Mouse (Mus musculus): Measurements from ENCODE around the gene Thop1. TPM values are rescaled to one million over a fixed set of nuclear protein-coding genes. Genes with fewer than 3 reads are reported as not detected.

The Thop1 gene
- polyA plus RNA-seq, 1 experiment from 2014 or later = 53.8 TPM

GRCm38 (mm10) chr10:81122889-81123288, 53.1 kb downstream of the Thop1 start:
- no peaks in the 10 kb centered on the region for H3K9me3 ChIP-seq (ENCODE audit: control insufficient read depth, low read length)
- ATAC-seq = no peak
- 56% methylated on average over 2 of the region's 2 CpGs for WGBS
- no peak overlapping the region for H3K4me2 ChIP-seq (ENCODE audit: low read depth, low read length)
- no peak overlapping the region for H3K27ac ChIP-seq (ENCODE audit: low read length)
- no peak overlapping the region for H3K9ac ChIP-seq (ENCODE audit: low read depth, low read length)
- H3K4me1 ChIP-seq (ENCODE audit: control insufficient read depth, insufficient read depth, low read length) = peaks cover 3% of the 10 kb centered on the region; the same call in 1 of the 2 replicates
- H3K27me3 ChIP-seq (replicated peaks; ENCODE audit: control insufficient read depth, insufficient read depth, low read length) = no peaks in the 10 kb centered on the region
- H3K36me3 ChIP-seq (ENCODE audit: control insufficient read depth, insufficient read depth, low read length) = peaks cover 38% of the 10 kb centered on the region
- no peak overlapping the region for H3K4me3 ChIP-seq (ENCODE audit: low read length)

GRCm38 (mm10) chr10:81123500-81123899, 53.7 kb downstream of the Thop1 start:
- ATAC-seq = no peak
- no peak overlapping the region for H3K4me2 ChIP-seq (ENCODE audit: low read depth, low read length)
- peaks cover 35% of the 10 kb centered on the region for H3K36me3 ChIP-seq (ENCODE audit: control insufficient read depth, insufficient read depth, low read length)
- no peaks in the 10 kb centered on the region for H3K27me3 ChIP-seq (replicated peaks; ENCODE audit: control insufficient read depth, insufficient read depth, low read length)
- H3K4me3 ChIP-seq (ENCODE audit: low read length) = no peak overlapping the region
- no peak overlapping the region for H3K27ac ChIP-seq (ENCODE audit: low read length)
- no peaks in the 10 kb centered on the region for H3K9me3 ChIP-seq (ENCODE audit: control insufficient read depth, low read length)
- WGBS = 81% methylated on average over 11 of the region's 11 CpGs
- H3K4me1 ChIP-seq (ENCODE audit: control insufficient read depth, insufficient read depth, low read length) = peaks cover 9% of the 10 kb centered on the region; the same call in 1 of the 2 replicates
- no peak overlapping the region for H3K9ac ChIP-seq (ENCODE audit: low read depth, low read length)

Small RNA genes lying within 50 kb of the gene (microRNA-seq; reads per million reads assigned to microRNA genes)
- gene Mir5615-1 (not detected), gene Mir5615-2 (not detected)

Other genes with a start within 250 kb of the Thop1 start
- gene Oaz1, start 243.4 kb upstream of the Thop1 start, polyA plus RNA-seq (2015; fragmentation: Nextera tagmentation; extraction: Ambion mirVana) = 1,610 and 1,714 TPM in 2 replicates
- 0.07 and 0.10 TPM in 2 replicates for gene Lingo3, start 226.0 kb upstream of the Thop1 start, polyA plus RNA-seq (2015; fragmentation: Nextera tagmentation; extraction: Ambion mirVana)
- 198 and 240 TPM in 2 replicates for gene Lsm7, start 214.8 kb upstream of the Thop1 start, polyA plus RNA-seq (2015; fragmentation: Nextera tagmentation; extraction: Ambion mirVana)
- 36.2 and 36.6 TPM in 2 replicates for gene Sppl2b, start 214.8 kb upstream of the Thop1 start, polyA plus RNA-seq (2015; fragmentation: Nextera tagmentation; extraction: Ambion mirVana)
- 0.06 TPM in 1 of 2 replicates, not detected in the other for gene Tmprss9, start 198.2 kb upstream of the Thop1 start, polyA plus RNA-seq (2015; fragmentation: Nextera tagmentation; extraction: Ambion mirVana)
- gene Timm13, start 169.1 kb upstream of the Thop1 start, polyA plus RNA-seq (2015; fragmentation: Nextera tagmentation; extraction: Ambion mirVana) = 390 and 410 TPM in 2 replicates
- gene Lmnb2, start 151.8 kb upstream of the Thop1 start, polyA plus RNA-seq (2015; fragmentation: Nextera tagmentation; extraction: Ambion mirVana) = 38.6 and 41.0 TPM in 2 replicates
- gene Gadd45b, start 140.0 kb upstream of the Thop1 start, polyA plus RNA-seq (2015; fragmentation: Nextera tagmentation; extraction: Ambion mirVana) = 26.5 and 29.1 TPM in 2 replicates
- gene Gng7, start 55.1 kb upstream of the Thop1 start, polyA plus RNA-seq (2015; fragmentation: Nextera tagmentation; extraction: Ambion mirVana) = 3.6 and 4.0 TPM in 2 replicates
- gene Diras1, start 44.4 kb upstream of the Thop1 start, polyA plus RNA-seq (2015; fragmentation: Nextera tagmentation; extraction: Ambion mirVana) = 0.61 and 0.92 TPM in 2 replicates
- gene Slc39a3, start 32.6 kb upstream of the Thop1 start, polyA plus RNA-seq (2015; fragmentation: Nextera tagmentation; extraction: Ambion mirVana) = 18.1 and 18.9 TPM in 2 replicates
- 204 TPM in 2 replicates for gene Sgta, start 9.9 kb upstream of the Thop1 start, polyA plus RNA-seq (2015; fragmentation: Nextera tagmentation; extraction: Ambion mirVana)
- gene Creb3l3, start 28.8 kb downstream of the Thop1 start, polyA plus RNA-seq (2015; fragmentation: Nextera tagmentation; extraction: Ambion mirVana) = 123 and 180 TPM in 2 replicates
- gene Map2k2, start 35.9 kb downstream of the Thop1 start, polyA plus RNA-seq (2015; fragmentation: Nextera tagmentation; extraction: Ambion mirVana) = 214 and 225 TPM in 2 replicates
- 46.2 and 47.4 TPM in 2 replicates for gene Zbtb7a, start 65.2 kb downstream of the Thop1 start, polyA plus RNA-seq (2015; fragmentation: Nextera tagmentation; extraction: Ambion mirVana)
- 52.5 and 54.4 TPM in 2 replicates for gene Pias4, start 97.9 kb downstream of the Thop1 start, polyA plus RNA-seq (2015; fragmentation: Nextera tagmentation; extraction: Ambion mirVana)
- gene Eef2, start 106.6 kb downstream of the Thop1 start, polyA plus RNA-seq (2015; fragmentation: Nextera tagmentation; extraction: Ambion mirVana) = 526 and 531 TPM in 2 replicates
- gene Dapk3, start 113.0 kb downstream of the Thop1 start, polyA plus RNA-seq (2015; fragmentation: Nextera tagmentation; extraction: Ambion mirVana) = 15.4 and 47.6 TPM in 2 replicates
- gene 4930442H23Rik, start 113.8 kb downstream of the Thop1 start, polyA plus RNA-seq (2015; fragmentation: Nextera tagmentation; extraction: Ambion mirVana) = not detected in 2 replicates
- 0.17 TPM in 1 of 2 replicates, not detected in the other for gene Nmrk2, start 132.0 kb downstream of the Thop1 start, polyA plus RNA-seq (2015; fragmentation: Nextera tagmentation; extraction: Ambion mirVana)
- gene Atcay, start 160.8 kb downstream of the Thop1 start, polyA plus RNA-seq (2015; fragmentation: Nextera tagmentation; extraction: Ambion mirVana) = 1.4 and 1.5 TPM in 2 replicates
- 7.1 and 8.0 TPM in 2 replicates for gene Zfr2, start 163.1 kb downstream of the Thop1 start, polyA plus RNA-seq (2015; fragmentation: Nextera tagmentation; extraction: Ambion mirVana)
- gene Matk, start 182.9 kb downstream of the Thop1 start, polyA plus RNA-seq (2015; fragmentation: Nextera tagmentation; extraction: Ambion mirVana) = 2.0 and 2.3 TPM in 2 replicates
- 240 and 249 TPM in 2 replicates for gene Mrpl54, start 196.9 kb downstream of the Thop1 start, polyA plus RNA-seq (2015; fragmentation: Nextera tagmentation; extraction: Ambion mirVana)
- 72.2 and 83.1 TPM in 2 replicates for gene Apba3, start 196.9 kb downstream of the Thop1 start, polyA plus RNA-seq (2015; fragmentation: Nextera tagmentation; extraction: Ambion mirVana)
- gene Tjp3, start 221.5 kb downstream of the Thop1 start, polyA plus RNA-seq (2015; fragmentation: Nextera tagmentation; extraction: Ambion mirVana) = 53.2 and 56.6 TPM in 2 replicates
- gene Pip5k1c, start 222.9 kb downstream of the Thop1 start, polyA plus RNA-seq (2015; fragmentation: Nextera tagmentation; extraction: Ambion mirVana) = 35.4 and 40.5 TPM in 2 replicates